Mouse (Mus musculus): Measurements from ENCODE around the gene Slx4ip. TPM values are rescaled to one million over a fixed set of nuclear protein-coding genes. Genes with fewer than 3 reads are reported as not detected.

Gene Slx4ip
- total RNA-seq, 1 experiment from 2014 or later: 8.2 TPM

GRCm38 (mm10) chr2:137049367-137049766, 158.3 kb downstream of the Slx4ip start:
- no peak for ATAC-seq (replicated peaks; ENCODE audit: low read depth, poor library complexity, severe bottlenecking)

- ATAC-seq (replicated peaks; ENCODE audit: low read depth, poor library complexity, severe bottlenecking): no peak
Observed at GRCm38 (mm10) chr2:137049906-137050305, 158.9 kb downstream of the Slx4ip start.

GRCm38 (mm10) chr2:137063829-137064228, 172.8 kb downstream of the Slx4ip start:
- no peak for ATAC-seq (replicated peaks; ENCODE audit: low read depth, poor library complexity, severe bottlenecking)

GRCm38 (mm10) chr2:137064513-137064912, 173.5 kb downstream of the Slx4ip start:
- no peak for ATAC-seq (replicated peaks; ENCODE audit: low read depth, poor library complexity, severe bottlenecking)

GRCm38 (mm10) chr2:137067479-137068110, 176.6 kb downstream of the Slx4ip start:
- no peak for ATAC-seq (replicated peaks; ENCODE audit: low read depth, poor library complexity, severe bottlenecking)

- ATAC-seq (replicated peaks; ENCODE audit: low read depth, poor library complexity, severe bottlenecking): no peak
Observed at GRCm38 (mm10) chr2:137073473-137074312, 182.7 kb downstream of the Slx4ip start.

- no peak for ATAC-seq (replicated peaks; ENCODE audit: low read depth, poor library complexity, severe bottlenecking)
Observed at GRCm38 (mm10) chr2:137074313-137074620, 183.2 kb downstream of the Slx4ip start.

GRCm38 (mm10) chr2:137078771-137079170, 187.8 kb downstream of the Slx4ip start:
- no peak for ATAC-seq (replicated peaks; ENCODE audit: low read depth, poor library complexity, severe bottlenecking)

GRCm38 (mm10) chr2:137079721-137080320, 188.8 kb downstream of the Slx4ip start:
- no peak for ATAC-seq (replicated peaks; ENCODE audit: low read depth, poor library complexity, severe bottlenecking)

GRCm38 (mm10) chr2:137080468-137080867, 189.4 kb downstream of the Slx4ip start:
- 0 out of 2 replicates have a peak, but pooled peaks have one; percentile 29 for ATAC-seq (replicated peaks; ENCODE audit: low read depth, poor library complexity, severe bottlenecking)

- ATAC-seq (replicated peaks; ENCODE audit: low read depth, poor library complexity, severe bottlenecking): no peak
Observed at GRCm38 (mm10) chr2:137081001-137081400, 190.0 kb downstream of the Slx4ip start.

- ATAC-seq (replicated peaks; ENCODE audit: low read depth, poor library complexity, severe bottlenecking): no peak
Observed at GRCm38 (mm10) chr2:137082896-137083620, 192.0 kb downstream of the Slx4ip start.

- ATAC-seq (replicated peaks; ENCODE audit: low read depth, poor library complexity, severe bottlenecking): no peak
Observed at GRCm38 (mm10) chr2:137085257-137085656, 194.2 kb downstream of the Slx4ip start.

- ATAC-seq (replicated peaks; ENCODE audit: low read depth, poor library complexity, severe bottlenecking): no peak
Observed at GRCm38 (mm10) chr2:137086621-137087395, 195.8 kb downstream of the Slx4ip start.

GRCm38 (mm10) chr2:137087705-137088104, 196.7 kb downstream of the Slx4ip start:
- ATAC-seq (replicated peaks; ENCODE audit: low read depth, poor library complexity, severe bottlenecking): no peak

GRCm38 (mm10) chr2:137091766-137092522, 200.9 kb downstream of the Slx4ip start:
- no peak for ATAC-seq (replicated peaks; ENCODE audit: low read depth, poor library complexity, severe bottlenecking)

GRCm38 (mm10) chr2:137092523-137093297, 201.7 kb downstream of the Slx4ip start:
- no peak for ATAC-seq (replicated peaks; ENCODE audit: low read depth, poor library complexity, severe bottlenecking)

- no peak for ATAC-seq (replicated peaks; ENCODE audit: low read depth, poor library complexity, severe bottlenecking)
Observed at GRCm38 (mm10) chr2:137093298-137093630, 202.2 kb downstream of the Slx4ip start.

Measured in common myeloid progenitor, adult 5-6 weeks (primary cell).